ENCODE assay signal across 12 mouse cellular contexts in the genomic region with DNA sequence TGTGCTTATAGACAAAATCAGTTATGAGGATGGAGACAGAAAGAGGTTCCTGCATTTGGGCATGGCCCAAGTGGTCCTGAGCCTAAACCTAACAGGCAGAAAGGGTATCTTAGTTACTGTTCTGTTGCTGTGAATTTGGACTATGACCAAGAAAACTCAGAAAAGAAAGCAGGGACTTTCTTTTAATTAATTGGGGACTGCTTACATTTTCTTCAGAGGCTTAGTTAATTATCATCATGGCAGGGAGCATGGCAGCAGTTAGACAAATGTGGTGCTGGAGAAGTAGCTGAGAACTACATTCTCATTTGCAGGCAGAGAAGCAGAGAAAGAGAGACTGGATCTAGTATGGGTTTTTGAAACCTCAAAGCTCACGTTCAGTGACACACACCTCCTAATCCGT.
"Had no signal": no experiment of that assay in that cellular context is flagged by ENCODE, and none has a peak within 500 bp of the region (broad histone marks: within the 10 kb centered on the region; RNA-seq: fewer than 3 reads in every experiment).

No protein-coding gene starts in this region.

- H3K27ac ChIP-seq: limb, embryonic 13.5 days; liver, embryonic 15.5 days; midbrain, embryonic 13.5 days; neural tube, embryonic 13.5 days; stomach, embryonic 15.5 days had no signal

- H3K4me3 ChIP-seq: limb, embryonic 13.5 days; liver, embryonic 15.5 days; midbrain, embryonic 13.5 days; neural tube, embryonic 13.5 days; stomach, embryonic 15.5 days had no signal

- ATAC-seq: lung, postnatal 0 days; midbrain, embryonic 13.5 days had no signal

- DNase-seq: kidney, adult 11 months; kidney, postnatal 10 days; lung, adult 2 months; lung, postnatal 36 days; right cerebral cortex, postnatal 14 days; thymus, postnatal 36 days had no signal

- H3K27me3 ChIP-seq: limb, embryonic 13.5 days; liver, embryonic 15.5 days; midbrain, embryonic 13.5 days; neural tube, embryonic 13.5 days; stomach, embryonic 15.5 days had no signal

- H3K9me3 ChIP-seq: limb, embryonic 13.5 days; liver, embryonic 15.5 days; midbrain, embryonic 13.5 days; neural tube, embryonic 13.5 days; stomach, embryonic 15.5 days had no signal

- H3K4me1 ChIP-seq: limb, embryonic 13.5 days; liver, embryonic 15.5 days; stomach, embryonic 15.5 days had no signal

- H3K4me2 ChIP-seq: limb, embryonic 13.5 days; liver, embryonic 15.5 days; midbrain, embryonic 13.5 days; neural tube, embryonic 13.5 days; stomach, embryonic 15.5 days had no signal

- H3K36me3 ChIP-seq: neural tube, embryonic 13.5 days; stomach, embryonic 15.5 days had no signal

- H3K9ac ChIP-seq: limb, embryonic 13.5 days; liver, embryonic 15.5 days; midbrain, embryonic 13.5 days; neural tube, embryonic 13.5 days; stomach, embryonic 15.5 days had no signal
